Mouse (Mus musculus): ENCODE measurements at regions not wholly inside any gene's neighbourhood (a gene's known extent, or its start where the extent isn't known, plus 50 kb on each side); places are given as distances from the start of the nearest gene placed in this dataset.

GRCm38 (mm10) chr11:31729728-31730127 is 58.0 kb upstream of the Bod1 start:
- TF ChIP-seq GATA1 (IDR thresholded peaks at IDR 0.05; ENCODE audit: borderline replicate concordance, low read length) (no peak), FLI1 (IDR thresholded peaks at IDR 0.05; ENCODE audit: low read length) (no peak)
